Mouse (Mus musculus): ENCODE results near the gene Pole2. TPM values are rescaled to one million over a fixed set of nuclear protein-coding genes. Genes with fewer than 3 reads are reported as not detected.
"Not testable (repeated sequence)": the region's sequence is repeated elsewhere in the genome, so short reads cannot be mapped to it uniquely, and the experiment has no call there.

The Pole2 gene
- polyA plus RNA-seq, 1 experiment from 2014 or later = 32.6 TPM

DNA sequence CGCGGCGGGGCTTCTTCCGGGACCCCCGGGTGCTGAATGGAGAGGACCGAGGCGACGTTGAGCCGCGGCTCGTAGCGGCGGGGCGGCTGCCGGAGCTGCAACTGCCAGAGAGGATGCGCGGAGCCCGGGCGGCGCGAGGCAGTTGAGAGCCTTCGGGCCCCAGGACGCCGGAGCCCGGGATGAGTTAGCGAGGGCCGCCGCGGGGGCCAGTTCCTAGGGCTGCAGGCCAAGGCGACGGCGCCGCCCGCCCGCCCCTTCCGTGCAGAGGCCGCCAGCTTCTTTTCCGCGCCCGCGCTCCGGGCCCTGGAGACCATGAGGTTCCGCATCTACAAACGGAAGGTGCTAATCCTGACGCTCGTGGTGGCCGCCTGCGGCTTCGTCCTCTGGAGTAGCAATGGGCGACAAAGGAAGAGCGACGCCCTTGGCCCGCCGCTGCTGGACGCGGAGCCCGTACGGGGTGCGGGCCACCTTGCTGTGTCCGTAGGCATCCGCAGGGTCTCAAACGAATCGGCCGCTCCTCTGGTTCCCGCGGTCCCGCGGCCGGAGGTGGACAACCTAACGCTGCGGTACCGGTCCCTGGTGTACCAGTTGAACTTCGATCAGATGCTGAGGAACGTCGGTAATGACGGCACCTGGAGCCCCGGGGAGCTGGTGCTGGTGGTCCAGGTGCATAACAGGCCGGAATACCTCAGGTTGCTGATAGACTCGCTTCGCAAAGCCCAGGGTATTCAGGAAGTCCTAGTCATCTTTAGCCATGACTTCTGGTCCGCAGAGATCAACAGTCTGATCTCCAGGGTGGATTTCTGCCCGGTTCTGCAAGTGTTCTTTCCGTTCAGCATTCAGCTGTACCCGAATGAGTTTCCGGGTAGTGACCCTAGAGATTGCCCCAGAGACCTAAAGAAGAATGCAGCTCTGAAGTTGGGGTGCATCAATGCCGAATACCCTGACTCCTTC lies 43.4 kb downstream of the Pole2 start:
- WGBS = 4% methylated on average over 78 of the region's 86 CpGs

GRCm38 (mm10) chr12:69183583-69184308 lies 44.2 kb downstream of the Pole2 start, which contains the start of the genes Rpl36al and Mgat2:
TSS of gene Rpl36al (minus strand) at chr12:69184083.
TSS of gene Mgat2 (plus strand) at chr12:69184157.
- no peaks in the 10 kb centered on the region for H3K27me3 ChIP-seq (ENCODE audit: low read depth, poor library complexity, severe bottlenecking)
- peak within 1 kb of the TSS; percentile 96 for H3K27ac ChIP-seq
- WGBS = 0% methylated on average over 84 of the region's 84 CpGs
- peak within 1 kb of the TSS; percentile 87 for H3K4me3 ChIP-seq
- peaks cover 16% of the 10 kb centered on the region for H3K4me1 ChIP-seq
- peaks cover 43% of the 10 kb centered on the region for H3K36me3 ChIP-seq
- no peaks in the 10 kb centered on the region for H3K9me3 ChIP-seq (replicated peaks)
- peak; percentile 98 for DNase-seq (ENCODE audit: low spot score)

More for the DNA sequence above, 43.4 kb downstream of the Pole2 start:
- Histone ChIP-seq H3K4me1 (peaks cover 16% of the 10 kb centered on the region), H3K9me3 (replicated peaks) (no peaks in the 10 kb centered on the region), H3K27ac (peak overlapping the region; percentile 96), H3K27me3 (ENCODE audit: low read depth, poor library complexity, severe bottlenecking) (no peaks in the 10 kb centered on the region), H3K36me3 (peaks cover 44% of the 10 kb centered on the region), H3K4me3 (peak overlapping the region; percentile 87)
- DNase-seq (ENCODE audit: low spot score) = peak; percentile 76

GRCm38 (mm10) chr12:69181800-69182199 lies 46.2 kb downstream of the Pole2 start:
- Histone ChIP-seq H3K4me1 (peaks cover 13% of the 10 kb centered on the region), H3K9me3 (replicated peaks) (no peaks in the 10 kb centered on the region), H3K4me3 (no peak overlapping the region), H3K27ac (no peak overlapping the region), H3K27me3 (ENCODE audit: low read depth, poor library complexity, severe bottlenecking) (no peaks in the 10 kb centered on the region), H3K36me3 (peaks cover 53% of the 10 kb centered on the region)
- WGBS = 90% methylated on average over 4 of the region's 4 CpGs
- no peak for DNase-seq (ENCODE audit: low spot score)

DNA sequence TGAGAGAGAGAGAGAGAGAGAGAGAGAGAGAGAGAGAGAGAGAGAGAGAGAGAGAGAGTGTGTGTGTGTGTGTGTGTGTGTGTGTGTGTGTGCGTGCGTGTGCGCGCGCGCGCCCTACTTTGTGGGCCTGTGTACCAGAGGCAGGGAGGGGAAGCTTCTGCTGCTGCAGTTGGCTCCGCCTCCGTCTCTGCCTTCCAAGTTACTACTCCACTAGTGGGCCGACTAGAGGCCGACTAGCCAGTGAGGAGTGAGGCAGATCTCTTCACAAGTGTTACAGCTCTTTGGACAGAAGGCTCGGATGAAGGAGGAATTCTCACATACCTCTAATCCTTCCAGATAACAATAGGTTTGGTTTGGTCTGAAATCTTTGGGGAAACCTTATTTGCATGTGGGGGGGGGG lies 48.6 kb downstream of the Pole2 start:
- Histone ChIP-seq H3K27me3 (ENCODE audit: low read depth, poor library complexity, severe bottlenecking) (no peaks in the 10 kb centered on the region), H3K9me3 (replicated peaks) (no peaks in the 10 kb centered on the region), H3K36me3 (peaks cover 70% of the 10 kb centered on the region), H3K4me3 (no peak overlapping the region), H3K27ac (no peak overlapping the region), H3K4me1 (no peaks in the 10 kb centered on the region)
- peak; percentile 25 for DNase-seq (ENCODE audit: low spot score)
- WGBS = 79% methylated on average over 12 of the region's 12 CpGs

DNA sequence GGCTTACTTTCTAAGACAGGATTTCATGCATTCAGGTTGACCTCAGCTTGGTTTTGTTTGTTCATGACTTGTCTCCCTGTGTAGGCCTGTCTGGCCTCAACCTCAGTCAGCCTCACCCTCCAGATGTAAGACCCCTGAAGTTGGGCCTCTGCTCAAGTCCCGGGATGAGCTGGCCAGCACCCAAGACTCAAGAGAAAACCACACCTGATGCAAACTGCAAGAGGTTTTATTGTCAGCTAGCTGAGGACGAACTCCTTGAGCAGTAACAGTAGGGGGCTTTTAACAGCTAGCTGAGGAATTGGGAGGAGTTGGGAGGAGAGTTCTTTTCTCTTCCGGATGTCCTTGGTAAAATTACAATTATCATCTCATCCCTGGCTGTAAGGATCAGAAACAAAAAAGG lies 50.5 kb downstream of the Pole2 start:
- Histone ChIP-seq H3K27me3 (ENCODE audit: low read depth, poor library complexity, severe bottlenecking) (no peaks in the 10 kb centered on the region), H3K27ac (no peak overlapping the region), H3K9me3 (replicated peaks) (no peaks in the 10 kb centered on the region), H3K36me3 (peaks cover 87% of the 10 kb centered on the region), H3K4me1 (no peaks in the 10 kb centered on the region), H3K4me3 (no peak overlapping the region)
- 87% methylated on average over 3 of the region's 3 CpGs for WGBS
- DNase-seq (ENCODE audit: low spot score) = peak; percentile 20

DNA sequence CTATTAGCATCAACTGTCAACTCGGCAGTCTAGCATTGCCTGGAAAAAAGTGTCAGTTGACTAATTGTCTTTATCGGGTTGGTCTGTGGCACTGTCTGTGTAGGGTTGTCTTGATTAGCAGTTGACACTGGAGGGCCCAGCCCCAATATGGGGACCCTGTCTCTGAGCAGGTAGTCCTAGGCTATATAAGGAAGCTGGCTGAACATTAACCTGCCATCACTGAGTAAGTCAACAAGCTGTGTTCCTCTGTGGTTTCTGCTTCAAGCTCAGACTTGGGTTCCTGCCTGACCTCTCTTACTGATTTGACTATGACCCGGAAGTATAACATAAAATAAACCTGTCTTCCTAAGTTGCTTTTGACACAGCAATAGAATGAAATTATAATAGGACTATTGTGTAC lies 52.0 kb downstream of the Pole2 start:
- no peak overlapping the region for H3K27ac ChIP-seq
- no peaks in the 10 kb centered on the region for H3K9me3 ChIP-seq (replicated peaks)
- whole genome bisulfite sequencing = 97% methylated on average over 3 of the region's 3 CpGs
- peaks cover 80% of the 10 kb centered on the region for H3K36me3 ChIP-seq
- H3K27me3 ChIP-seq (ENCODE audit: low read depth, poor library complexity, severe bottlenecking) = no peaks in the 10 kb centered on the region
- H3K4me1 ChIP-seq = no peaks in the 10 kb centered on the region
- no peak overlapping the region for H3K4me3 ChIP-seq
- peak; percentile 17 for DNase-seq (ENCODE audit: low spot score)

GRCm38 (mm10) chr12:69171307-69171706 lies 56.7 kb downstream of the Pole2 start:
- H3K9me3 ChIP-seq (replicated peaks) = no peaks in the 10 kb centered on the region
- 94% methylated on average over 2 of the region's 2 CpGs for WGBS
- no peak overlapping the region for H3K27ac ChIP-seq
- H3K4me1 ChIP-seq = peaks cover 9% of the 10 kb centered on the region
- no peak overlapping the region for H3K4me3 ChIP-seq
- no peaks in the 10 kb centered on the region for H3K27me3 ChIP-seq (ENCODE audit: low read depth, poor library complexity, severe bottlenecking)
- peaks cover 45% of the 10 kb centered on the region for H3K36me3 ChIP-seq
- no peak for DNase-seq (ENCODE audit: low spot score)

- Histone ChIP-seq H3K27me3 (ENCODE audit: low read depth, poor library complexity, severe bottlenecking) (no peaks in the 10 kb centered on the region), H3K4me3 (peak within 1 kb of the TSS; percentile 94), H3K4me1 (peaks cover 9% of the 10 kb centered on the region), H3K27ac (peak within 1 kb of the TSS; percentile 98), H3K9me3 (replicated peaks) (no peaks in the 10 kb centered on the region), H3K36me3 (peaks cover 18% of the 10 kb centered on the region)
- WGBS = under 1% methylated on average over 40 of the region's 40 CpGs
- peak; percentile 89 for DNase-seq (ENCODE audit: low spot score)
Observed at GRCm38 (mm10) chr12:69168461-69169106, 59.4 kb downstream of the Pole2 start, which contains the start of gene Lrr1. TSS of gene Lrr1 (plus strand) at chr12:69168814.

DNA sequence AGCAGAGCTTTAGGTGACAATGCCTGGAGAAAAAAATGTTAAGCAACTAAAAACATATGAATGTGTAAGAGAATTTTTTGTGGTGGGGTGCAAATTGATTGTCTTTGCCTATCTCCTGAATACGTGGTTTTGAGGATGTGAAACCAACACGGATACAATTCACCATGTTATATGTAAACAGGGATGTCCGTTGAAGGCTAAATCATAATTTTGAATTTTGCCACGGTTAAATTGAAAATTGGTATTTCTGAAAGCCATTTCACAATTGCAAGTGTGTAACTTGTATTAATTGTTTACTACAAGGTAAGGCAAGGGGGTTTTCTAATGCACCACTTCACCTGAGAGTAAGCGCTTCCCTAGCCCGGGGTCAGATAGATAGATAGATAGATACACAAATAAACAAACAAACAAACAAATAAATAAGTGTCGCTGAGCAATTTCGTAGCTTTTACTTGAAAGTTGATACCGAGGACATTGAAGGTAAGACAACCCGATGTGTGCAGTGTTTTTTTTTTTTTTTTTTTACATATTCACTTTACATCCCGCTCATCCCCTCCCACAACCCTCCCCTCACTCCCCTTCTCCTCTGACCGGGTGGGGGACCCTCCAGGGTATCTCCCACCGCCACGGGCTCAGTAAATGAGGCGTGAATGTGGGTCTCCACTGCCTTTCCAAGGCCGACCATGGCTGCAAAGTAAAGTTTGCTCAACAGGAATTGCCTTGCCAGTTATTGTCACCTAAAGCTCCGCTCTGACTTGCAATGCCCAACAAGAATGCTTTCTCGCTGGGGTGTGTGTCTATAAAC lies 60.1 kb downstream of the Pole2 start:
- H3K4me3 ChIP-seq = peak overlapping the region; percentile 94
- H3K9me3 ChIP-seq (replicated peaks) = no peaks in the 10 kb centered on the region
- 9% methylated on average over 18 of the region's 18 CpGs for WGBS
- no peaks in the 10 kb centered on the region for H3K27me3 ChIP-seq (ENCODE audit: low read depth, poor library complexity, severe bottlenecking)
- H3K27ac ChIP-seq = peak overlapping the region; percentile 98
- DNase-seq (ENCODE audit: low spot score) = no peak
- H3K36me3 ChIP-seq = peaks cover 11% of the 10 kb centered on the region
- H3K4me1 ChIP-seq = peaks cover 9% of the 10 kb centered on the region

DNA sequence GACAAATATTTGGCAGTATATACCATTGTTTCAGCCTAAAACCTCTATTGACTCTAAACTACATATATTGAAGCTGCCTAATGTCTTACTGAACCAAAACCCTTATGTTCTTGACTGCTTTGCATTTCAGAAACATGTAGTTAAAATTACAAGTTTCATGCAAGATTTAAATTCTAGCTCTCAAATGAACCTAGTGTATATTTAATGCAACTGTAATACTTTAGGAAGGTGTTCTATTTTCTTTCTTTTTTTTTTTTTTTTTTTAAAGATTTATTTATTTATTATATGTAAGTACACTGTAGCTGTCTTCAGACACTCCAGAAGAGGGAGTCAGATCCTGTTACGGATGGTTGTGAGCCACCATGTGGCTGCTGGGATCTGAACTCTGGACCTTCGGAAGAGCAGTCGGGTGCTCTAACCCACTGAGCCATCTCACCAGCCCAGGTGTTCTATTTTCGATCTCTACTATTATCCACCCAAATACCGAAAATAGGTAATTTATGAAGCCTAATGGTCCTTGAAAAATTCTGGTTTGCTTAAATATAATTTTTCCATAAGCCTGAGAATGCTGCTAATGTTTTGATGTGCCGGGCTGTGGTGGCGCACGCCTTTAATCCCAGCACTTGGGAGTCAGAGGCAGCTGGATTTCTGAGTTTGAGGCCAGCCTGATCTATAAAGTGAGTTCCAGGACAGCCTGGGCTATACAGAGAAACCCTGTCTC lies 61.0 kb downstream of the Pole2 start:
- WGBS = 72% methylated on average over 8 of the region's 8 CpGs

DNA sequence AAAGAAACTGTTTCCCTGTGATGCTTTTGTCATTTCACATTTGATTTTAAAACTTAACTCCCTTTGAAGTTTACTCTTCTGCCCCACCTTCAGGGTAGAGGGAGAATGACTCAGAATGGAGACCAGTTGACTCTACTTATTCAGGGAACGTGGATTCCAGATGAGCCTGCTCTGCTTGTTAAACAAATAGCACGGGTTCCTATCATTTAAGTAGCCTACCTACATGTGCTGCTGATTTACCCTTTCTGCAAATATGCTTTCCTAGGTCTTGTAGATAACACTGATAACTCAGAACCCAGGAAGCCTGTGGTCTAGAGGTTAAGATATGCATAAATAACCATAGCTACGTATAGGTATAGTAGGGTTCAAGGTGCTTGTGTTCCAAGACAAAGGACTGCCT lies 63.1 kb downstream of the Pole2 start:
- DNase-seq (ENCODE audit: low spot score) = no peak
- H3K9me3 ChIP-seq (replicated peaks) = no peaks in the 10 kb centered on the region
- H3K36me3 ChIP-seq = no peaks in the 10 kb centered on the region
- H3K27ac ChIP-seq = no peak overlapping the region
- H3K27me3 ChIP-seq (ENCODE audit: low read depth, poor library complexity, severe bottlenecking) = no peaks in the 10 kb centered on the region
- WGBS = 58% methylated on average over 3 of the region's 3 CpGs
- H3K4me1 ChIP-seq = peaks cover 7% of the 10 kb centered on the region
- no peak overlapping the region for H3K4me3 ChIP-seq

More for the DNA sequence above, 61.0 kb downstream of the Pole2 start:
- not testable (repeated sequence) for H3K4me3 ChIP-seq; DNase-seq (ENCODE audit: low spot score); H3K27me3 ChIP-seq (ENCODE audit: low read depth, poor library complexity, severe bottlenecking); H3K36me3 ChIP-seq; H3K4me1 ChIP-seq; H3K27ac ChIP-seq; H3K9me3 ChIP-seq (replicated peaks)
